Mouse (Mus musculus) G1E (cell line): ENCODE data around the gene Cacnb3. TPM values are rescaled to one million over a fixed set of nuclear protein-coding genes. Genes with fewer than 3 reads are reported as not detected.

Source experiments
- ATAC-seq: 2 replicates; pipeline ENCODE4 v1.8.0; 2016; ENCODE audit warnings: mild to moderate bottlenecking; ENCODE audit not compliant: insufficient number of reproducible peaks, poor library complexity, low FRiP score, severe bottlenecking; ENCODE audit errors: extremely low read depth
- DNase-seq: peaks from one replicate; pipeline ENCODE4 v3.0.0; 2012; ENCODE audit warnings: low spot score
- H3K27me3 ChIP-seq: 2 replicates; pipeline ENCODE4 v1.6.1; 2012; ENCODE audit warnings: mild to moderate bottlenecking, low read length, inconsistent platforms; ENCODE audit not compliant: insufficient read depth
- H3K36me3 ChIP-seq: replicated peaks from 2 replicates; pipeline ENCODE3; 2012; ENCODE audit warnings: mild to moderate bottlenecking, inconsistent platforms
- H3K4me1 ChIP-seq: 2 replicates; pipeline ENCODE4 v1.6.1; 2012; ENCODE audit warnings: low read depth, low read length, inconsistent platforms, mixed read lengths; ENCODE audit not compliant: insufficient read depth
- H3K4me3 ChIP-seq: 2 replicates; pipeline ENCODE4 v1.5.1; 2012; ENCODE audit warnings: low read depth, mild to moderate bottlenecking, inconsistent platforms, low read length, moderate library complexity, mixed read lengths
- H3K9me3 ChIP-seq: replicated peaks from 2 replicates; pipeline ENCODE4 v1.6.1; 2012; ENCODE audit warnings: inconsistent platforms
- CTCF ChIP-seq: IDR thresholded peaks from 2 replicates; pipeline ENCODE4 v1.5.1; 2012; ENCODE audit warnings: low read depth, low read length, inconsistent platforms, mixed read lengths
- GATA1 ChIP-seq: IDR thresholded peaks from 2 replicates; pipeline ENCODE4 v1.6.1; 2012; ENCODE audit warnings: borderline replicate concordance, low read length, inconsistent platforms, mixed read lengths
- GATA2 ChIP-seq: IDR thresholded peaks from 2 replicates; pipeline ENCODE4 v1.6.1; 2012; ENCODE audit warnings: low read depth, low read length, inconsistent platforms, borderline replicate concordance
- POLR2AphosphoS5 ChIP-seq: IDR thresholded peaks from 2 replicates; pipeline ENCODE4 v1.6.1; 2012; ENCODE audit warnings: low read depth, low read length, inconsistent platforms; ENCODE audit not compliant: insufficient replicate concordance
- TAL1 ChIP-seq: conservative IDR thresholded peaks from 2 replicates; pipeline ENCODE4 v1.6.1; 2012; ENCODE audit warnings: low read depth, low read length, inconsistent platforms, mixed read lengths
- polyA plus RNA-seq: library from polyadenylated mRNA; stranded (reverse); fragments of >175 nt; gene quantifications from 2 replicates; pipeline ENCODE4 v1.2.3, GENCODE M21; 2012
- total RNA-seq, 2 experiments: library from RNA; stranded (forward) in 1 of 2; stranded (reverse) in 1 of 2; fragments of 200-1000 nt in 1 of 2; fragments of >200 nt in 1 of 2; fragmentation: Nextera tagmentation in 1 of 2; gene quantifications; 2 replicates each; pipeline ENCODE4 v1.2.3; 2014 to 2017

The Cacnb3 gene
- total and polyA plus RNA-seq, 3 experiments: 0.22 TPM; not detected in 1

GRCm38 (mm10) chr15:98664042-98664907 is 33.6 kb downstream of the Cacnb3 start:
- no peaks in the 10 kb centered on the region for H3K9me3 ChIP-seq
- no peaks in the 10 kb centered on the region for H3K27me3 ChIP-seq
- H3K36me3 ChIP-seq: peaks cover 21% of the 10 kb centered on the region
- peaks cover 19% of the 10 kb centered on the region for H3K4me1 ChIP-seq
- TF ChIP-seq GATA2 (no peak), CTCF (no peak), TAL1 (no peak), GATA1 (no peak), POLR2AphosphoS5 (no peak)
- DNase-seq (no peak), ATAC-seq (no peak)
- no peak overlapping the region for H3K4me3 ChIP-seq

GRCm38 (mm10) chr15:98672592-98672991 is 42.0 kb downstream of the Cacnb3 start:
- no peak for TF ChIP-seq TAL1
- no peak for TF ChIP-seq CTCF
- TF ChIP-seq GATA1: no peak
- TF ChIP-seq POLR2AphosphoS5: no peak
- no peak for TF ChIP-seq GATA2
- no peaks in the 10 kb centered on the region for H3K9me3 ChIP-seq
- peaks cover 48% of the 10 kb centered on the region for H3K4me1 ChIP-seq
- H3K4me3 ChIP-seq: no peak overlapping the region
- H3K36me3 ChIP-seq: peaks cover 50% of the 10 kb centered on the region
- no peak for DNase-seq
- peaks cover 26% of the 10 kb centered on the region for H3K27me3 ChIP-seq
- ATAC-seq: no peak

GRCm38 (mm10) chr15:98673732-98674131 is 43.1 kb downstream of the Cacnb3 start:
- Histone ChIP-seq H3K9me3 (no peaks in the 10 kb centered on the region), H3K36me3 (peaks cover 50% of the 10 kb centered on the region), H3K4me1 (peaks cover 59% of the 10 kb centered on the region), H3K27me3 (peaks cover 26% of the 10 kb centered on the region), H3K4me3 (no peak overlapping the region)
- TF ChIP-seq GATA1: no peak
- TF ChIP-seq POLR2AphosphoS5: no peak
- TF ChIP-seq TAL1: no peak
- TF ChIP-seq CTCF: no peak
- TF ChIP-seq GATA2: no peak
- DNase-seq (no peak), ATAC-seq (no peak)

GRCm38 (mm10) chr15:98674284-98674993 is 43.8 kb downstream of the Cacnb3 start:
- Histone ChIP-seq H3K4me1 (peaks cover 66% of the 10 kb centered on the region), H3K36me3 (peaks cover 46% of the 10 kb centered on the region), H3K9me3 (no peaks in the 10 kb centered on the region), H3K4me3 (no peak overlapping the region), H3K27me3 (peaks cover 26% of the 10 kb centered on the region)
- no peak for DNase-seq
- no peak for ATAC-seq
- TF ChIP-seq GATA2 (no peak), GATA1 (no peak), TAL1 (no peak), POLR2AphosphoS5 (no peak), CTCF (no peak)

DNA sequence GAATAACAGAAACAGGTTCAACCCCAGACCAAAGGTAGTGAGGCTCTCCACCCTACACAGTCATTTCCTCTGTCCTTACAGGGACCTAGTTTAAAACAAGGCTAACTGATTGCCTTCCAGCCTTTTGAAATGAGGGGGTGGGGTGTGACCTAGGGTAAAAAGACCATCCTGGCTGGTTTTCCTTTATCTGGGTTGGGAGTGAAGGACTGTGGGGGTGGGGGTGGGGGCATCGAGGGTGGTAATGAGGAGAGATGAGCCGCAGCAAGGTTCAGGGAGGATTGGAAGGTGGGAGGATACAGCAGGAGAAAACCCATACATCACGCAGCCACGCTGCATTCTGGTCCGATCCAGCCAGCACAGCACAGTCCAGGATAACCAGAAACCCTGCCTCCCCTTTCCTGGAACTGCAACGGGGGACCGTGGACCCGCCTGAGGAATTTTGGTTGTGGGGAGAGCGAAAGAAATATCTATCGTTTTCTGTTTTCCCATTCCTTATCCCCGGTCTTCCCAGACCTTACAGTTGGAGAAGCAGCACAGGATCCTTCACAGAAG is 44.4 kb downstream of the Cacnb3 start:
- ATAC-seq (no peak), DNase-seq (no peak)
- Histone ChIP-seq H3K4me1 (peaks cover 71% of the 10 kb centered on the region), H3K9me3 (no peaks in the 10 kb centered on the region), H3K27me3 (peaks cover 26% of the 10 kb centered on the region), H3K36me3 (peaks cover 42% of the 10 kb centered on the region), H3K4me3 (peak overlapping the region; percentile 44; the same call in 1 of the 2 replicates)
- TF ChIP-seq CTCF: no peak
- no peak for TF ChIP-seq TAL1
- TF ChIP-seq GATA1: no peak
- no peak for TF ChIP-seq GATA2
- TF ChIP-seq POLR2AphosphoS5: no peak

DNA sequence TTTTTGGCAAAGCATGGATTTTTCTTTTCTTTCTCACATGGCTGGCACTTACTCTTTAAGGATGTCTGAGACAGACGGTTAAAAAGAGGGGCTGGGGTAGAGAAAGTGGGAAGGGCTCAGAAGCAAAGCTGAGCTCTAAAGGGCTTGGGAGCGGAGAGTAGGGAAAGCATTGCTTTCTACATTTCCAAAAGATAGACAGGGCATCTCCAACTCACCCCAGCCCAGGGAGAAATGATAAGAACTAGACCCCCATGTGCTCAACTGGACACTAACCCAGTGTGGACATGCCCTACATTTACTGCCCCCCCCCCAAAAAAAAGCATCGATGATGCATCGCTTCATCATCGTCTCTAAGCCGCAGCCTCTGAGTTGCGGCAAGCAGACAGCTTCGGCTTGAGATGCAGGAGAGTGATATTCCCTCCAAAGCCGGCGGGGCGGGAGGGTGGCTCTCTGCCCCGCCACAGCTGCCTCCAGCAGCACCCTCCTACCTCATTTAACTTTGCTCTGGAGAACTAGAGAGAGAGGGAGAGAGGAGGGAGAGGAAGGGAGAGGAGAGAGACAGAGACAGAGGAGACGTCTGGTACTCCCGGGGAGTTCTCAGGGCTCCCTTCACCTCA is 45.1 kb downstream of the Cacnb3 start:
- Histone ChIP-seq H3K4me3 (peak overlapping the region; percentile 76; the same call in 1 of the 2 replicates), H3K4me1 (peaks cover 75% of the 10 kb centered on the region), H3K27me3 (peaks cover 26% of the 10 kb centered on the region), H3K36me3 (peaks cover 35% of the 10 kb centered on the region), H3K9me3 (no peaks in the 10 kb centered on the region)
- DNase-seq (no peak), ATAC-seq (no peak)
- no peak for TF ChIP-seq CTCF
